Mouse (Mus musculus): Measurements from ENCODE around the gene Nexn. TPM values are rescaled to one million over a fixed set of nuclear protein-coding genes. Genes with fewer than 3 reads are reported as not detected.

Gene Nexn
- 1 to 10 TPM; 1.4 to 2.2 TPM for polyA plus RNA-seq (2012; fragmentation: generic; extraction: Trizol)

GRCm38 (mm10) chr3:152266036-152266421 is at the start of gene Nexn:
Gene Nexn (minus strand): TSS chr3:152266350.

GRCm38 (mm10) chr3:152209967-152210634 is 56.0 kb downstream of the Nexn start, which contains the start of the genes Dnajb4 and Fubp1:
Gene Dnajb4 (minus strand): TSS chr3:152210302.
Gene Fubp1 (plus strand): TSS chr3:152210422.

Other genes with a start within 250 kb of the Nexn start
- under 1 TPM; 0.09 to 0.70 TPM for gene Gipc2, start 100.1 kb downstream of the Nexn start, polyA plus RNA-seq (2012; fragmentation: generic; extraction: Trizol)
- gene Dnajb4, start 56.0 kb downstream of the Nexn start, polyA plus RNA-seq (2012; fragmentation: generic; extraction: Trizol) = 1 to 10 TPM in 1 of 2 experiments, under 1 TPM in 1; 0.62 to 7.5 TPM
- 10 to 100 TPM in 1 of 2 experiments, 1 to 10 TPM in 1; 8.1 to 19.8 TPM for gene Fubp1, start 55.9 kb downstream of the Nexn start, polyA plus RNA-seq (2012; fragmentation: generic; extraction: Trizol)
- gene Miga1, start 74.1 kb upstream of the Nexn start, polyA plus RNA-seq (2012; fragmentation: generic; extraction: Trizol) = under 1 TPM; 0.27 to 0.66 TPM
- 1 to 10 TPM in 1 of 2 experiments, under 1 TPM in 1; 0.33 to 7.2 TPM for gene Usp33, start 80.1 kb upstream of the Nexn start, polyA plus RNA-seq (2012; fragmentation: generic; extraction: Trizol)
- 1 to 10 TPM in 1 of 2 experiments, under 1 TPM in 1; 0.66 to 5.2 TPM for gene Zzz3, start 129.1 kb upstream of the Nexn start, polyA plus RNA-seq (2012; fragmentation: generic; extraction: Trizol)

Measured in C3H10T1/2 (cell line).